Comparison of ENCODE assay signal across 8 mouse cellular contexts in the genomic region with DNA sequence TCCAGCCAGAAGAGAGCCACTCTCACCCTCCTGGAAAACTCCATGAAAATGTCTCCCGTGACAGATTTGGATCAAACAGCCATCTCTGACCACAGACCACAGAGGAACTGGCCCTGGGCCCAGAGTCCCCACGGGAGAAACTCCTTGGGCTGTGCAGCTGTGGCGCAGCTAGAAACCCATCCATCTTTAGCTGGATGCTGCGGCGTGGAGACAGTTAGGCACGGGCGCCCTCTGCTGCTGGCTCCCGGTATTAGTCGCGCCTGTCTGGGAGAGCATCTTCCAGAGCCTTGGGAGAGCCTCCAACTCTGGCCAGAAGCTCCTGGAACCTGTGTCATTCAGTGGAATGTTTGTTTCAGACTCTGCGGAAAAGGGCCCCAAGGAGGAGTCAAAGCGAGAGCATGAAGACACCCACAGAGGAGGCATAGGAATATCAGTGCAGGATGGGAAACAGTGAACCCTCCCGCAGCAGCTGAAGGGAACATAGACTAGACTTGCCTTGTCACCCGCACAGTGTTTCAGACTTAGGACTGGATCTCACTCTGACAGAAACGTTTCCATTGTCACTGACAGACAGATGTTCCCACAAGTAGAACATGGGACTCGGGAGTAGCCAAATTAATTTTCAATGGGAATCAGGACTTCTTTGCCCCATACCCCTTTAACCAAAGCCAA. TPM values are rescaled to one million over a fixed set of nuclear protein-coding genes. Genes with fewer than 3 reads are reported as not detected.
DNase-seq lines count a peak whose midpoint lies in the region; ATAC-seq lines count a peak whose summit lies in the region.

No protein-coding gene starts in this region.

- ATAC-seq in hindbrain, embryonic 16.5 days: peak; percentile 89
- ATAC-seq in megakaryocyte progenitor cell, adult 5-6 weeks (replicated peaks; ENCODE audit: poor library complexity): peak; percentile 96

- H3K27me3 ChIP-seq in hindbrain, embryonic 16.5 days (replicated peaks; ENCODE audit: control insufficient read depth, insufficient read depth, low read length): no peaks in the 10 kb centered on the region; the same call in 1 of the 2 replicates

- H3K9ac ChIP-seq in hindbrain, embryonic 16.5 days (ENCODE audit: low read depth, low read length): no peak overlapping the region

- no peak overlapping the region for H3K27ac ChIP-seq in hindbrain, embryonic 16.5 days (ENCODE audit: low read depth, low read length)

- H3K4me1 ChIP-seq in hindbrain, embryonic 16.5 days (ENCODE audit: control insufficient read depth, insufficient read depth, low read depth, low read length): no peaks in the 10 kb centered on the region

- peak overlapping the region; percentile 39 for H3K4me2 ChIP-seq in hindbrain, embryonic 16.5 days (ENCODE audit: low read length)

- H3K9me3 ChIP-seq in hindbrain, embryonic 16.5 days (ENCODE audit: control insufficient read depth, low read length): no peaks in the 10 kb centered on the region

- 17% methylated on average over 16 of the region's 16 CpGs for WGBS in hindbrain, embryonic 16.5 days

- peak; percentile 67 for DNase-seq in R1 (ENCODE audit: low read depth, low spot score)
- DNase-seq in cerebellum, postnatal 14 days: peak; percentile 93 to 96
- DNase-seq in frontal cortex, postnatal 14 days (ENCODE audit: low spot score in 2 of 2): peak; percentile 65 to 91
- DNase-seq in left cerebral cortex, adult 11 months (ENCODE audit: low spot score): peak; percentile 68
- DNase-seq in right cerebral cortex, postnatal 25 days: peak; percentile 82
- peak; percentile 30 for DNase-seq in yolk sac, embryonic 10.5 days (ENCODE audit: low spot score)

- no peaks in the 10 kb centered on the region for H3K36me3 ChIP-seq in hindbrain, embryonic 16.5 days (ENCODE audit: control insufficient read depth, insufficient read depth, low read length)

- no peak overlapping the region for H3K4me3 ChIP-seq in hindbrain, embryonic 16.5 days (ENCODE audit: low read length)

RNA-seq across cellular contexts. Expression of a gene that starts 44.0 kb away (rescaled TPM):
- polyA plus RNA-seq in hindbrain, embryonic 16.5 days (2015; fragmentation: Nextera tagmentation; extraction: Ambion mirVana): 7.0 and 7.1 TPM in 2 replicates
- total RNA-seq in megakaryocyte progenitor cell, adult 5-6 weeks (2015): not detected in 2 replicates
- not detected in 2 replicates for total RNA-seq in megakaryocyte progenitor cell, adult 5-6 weeks (2017)

RNA-seq across cellular contexts. Expression of a gene that starts 46.8 kb away (rescaled TPM):
- 19.7 and 21.4 TPM in 2 replicates for polyA plus RNA-seq in hindbrain, embryonic 16.5 days (2015; fragmentation: Nextera tagmentation; extraction: Ambion mirVana)
- not detected in 2 replicates for total RNA-seq in megakaryocyte progenitor cell, adult 5-6 weeks (2015)
- total RNA-seq in megakaryocyte progenitor cell, adult 5-6 weeks (2017): 0.10 TPM in 1 of 2 replicates, not detected in the other

Comparison
In these comparisons a context has a peak if more than half of its experiments do, and no peak if none do; other contexts are left out.
1. DNase-seq: peak in every context shown above with its lines; median percentile 94 in cerebellum, postnatal 14 days; 82 in right cerebral cortex, postnatal 25 days; 78 in frontal cortex, postnatal 14 days; 68 in left cerebral cortex, adult 11 months; 67 in R1; 30 in yolk sac, embryonic 10.5 days.